Mouse (Mus musculus): ENCODE results near the gene Mcts1.
A peak's percentile ranks its signal among the peaks of the same experiment; 100 is the strongest.

Gene Mcts1

DNA sequence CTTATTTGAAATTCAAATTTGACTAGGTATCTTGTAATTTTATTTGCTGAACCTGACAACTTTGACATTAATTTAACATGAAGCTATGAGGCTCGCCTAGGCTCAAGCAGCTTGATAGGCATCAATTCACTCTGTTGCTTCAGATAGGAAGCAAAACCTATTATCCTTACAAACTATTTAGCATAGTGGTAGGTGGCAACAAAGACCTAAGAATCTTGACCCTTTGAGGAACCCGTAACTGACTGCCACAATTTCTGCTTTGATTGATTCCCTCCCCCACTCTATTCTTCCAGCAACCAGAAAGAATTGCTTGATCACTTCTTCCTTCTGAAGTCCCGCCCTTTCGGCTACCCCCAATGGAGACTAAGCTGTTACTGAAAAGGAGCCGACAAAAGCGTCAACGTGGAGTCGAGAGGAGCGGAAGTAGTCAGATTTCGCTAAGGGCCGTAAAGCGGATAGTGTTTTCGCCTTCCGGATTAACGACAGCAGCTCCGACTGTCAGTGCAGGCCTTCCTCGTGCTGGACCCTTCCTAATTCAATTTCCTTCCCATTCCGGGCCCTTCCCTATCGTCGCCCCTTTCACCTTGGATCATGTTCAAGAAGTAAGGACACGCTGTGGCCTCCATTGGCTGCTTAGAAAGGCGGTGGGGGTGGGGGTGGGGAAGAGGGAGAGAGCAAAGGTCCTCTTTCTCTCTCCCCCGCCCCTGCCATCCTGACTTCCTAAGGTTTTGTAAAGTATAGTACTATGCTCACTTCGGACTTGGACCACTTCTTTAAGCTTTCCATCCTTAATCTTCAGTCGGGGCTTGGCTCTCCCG lies at the start of gene Mcts1:
Gene Mcts1 (plus strand): TSS at position 402 of the 818 bp plus-strand sequence.
- DNase-seq (ENCODE audit: extremely low spot score): peak; percentile 68

- DNase-seq (ENCODE audit: extremely low spot score): no peak
These were observed 47.1 kb upstream of the Mcts1 start for GRCm38 (mm10) chrX:38553255-38553654.

GRCm38 (mm10) chrX:38563941-38564541 lies 36.3 kb upstream of the Mcts1 start:
- DNase-seq (ENCODE audit: extremely low spot score): peak; percentile 5

GRCm38 (mm10) chrX:38564542-38565175 lies 35.7 kb upstream of the Mcts1 start:
- DNase-seq (ENCODE audit: extremely low spot score): peak; percentile 84

GRCm38 (mm10) chrX:38565176-38565542 lies 35.2 kb upstream of the Mcts1 start:
- no peak for DNase-seq (ENCODE audit: extremely low spot score)

GRCm38 (mm10) chrX:38566521-38567205 lies 33.7 kb upstream of the Mcts1 start:
- DNase-seq (ENCODE audit: extremely low spot score): no peak

DNA sequence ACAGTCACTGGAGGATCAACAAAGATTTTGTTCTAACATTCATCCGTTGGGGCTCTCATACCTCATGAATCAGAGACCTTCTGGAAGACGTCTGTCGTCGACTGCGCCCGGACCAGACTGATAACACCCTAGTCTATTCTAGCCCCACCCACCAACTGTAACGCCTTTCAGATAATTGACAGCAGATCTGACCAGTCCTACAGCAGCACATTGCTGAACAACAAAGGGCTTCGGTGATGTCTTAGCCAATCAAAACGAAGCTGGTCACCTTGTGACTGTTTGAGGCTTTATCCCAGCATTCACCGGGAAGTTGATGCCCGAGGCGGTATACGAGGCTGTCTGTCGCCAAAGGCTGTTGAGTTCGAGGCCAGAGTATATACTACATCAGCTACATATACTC lies 24.3 kb upstream of the Mcts1 start, which contains the start of gene Cul4b:
Gene Cul4b (minus strand): TSS at position 119 of the 400 bp plus-strand sequence.
- DNase-seq (ENCODE audit: extremely low spot score): no peak

GRCm38 (mm10) chrX:38581140-38581539 lies 19.2 kb upstream of the Mcts1 start:
- DNase-seq (ENCODE audit: extremely low spot score): no peak

- DNase-seq (ENCODE audit: extremely low spot score): no peak
These were observed 17.1 kb upstream of the Mcts1 start for GRCm38 (mm10) chrX:38583261-38583660.

DNA sequence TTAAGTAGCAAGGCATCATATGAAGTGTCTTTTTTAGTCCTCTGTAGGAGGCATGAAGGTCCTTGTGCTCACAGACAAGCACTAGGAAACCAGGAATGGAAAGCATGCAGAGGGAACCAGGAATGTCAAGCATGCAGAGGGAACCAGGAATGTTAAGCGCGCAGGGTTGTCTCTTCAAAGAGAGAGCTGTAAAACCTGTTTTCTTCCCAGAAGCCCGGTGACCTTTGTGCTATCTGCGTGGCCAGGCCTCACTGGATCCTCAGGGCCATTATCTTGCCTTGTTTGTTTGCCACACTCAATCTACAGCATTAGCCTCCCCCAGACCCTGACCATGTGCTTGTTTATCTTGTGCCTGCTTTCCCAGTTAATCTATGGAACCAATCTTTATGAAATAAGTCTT lies 10.6 kb upstream of the Mcts1 start:
- DNase-seq (ENCODE audit: extremely low spot score): peak; percentile 28

DNA sequence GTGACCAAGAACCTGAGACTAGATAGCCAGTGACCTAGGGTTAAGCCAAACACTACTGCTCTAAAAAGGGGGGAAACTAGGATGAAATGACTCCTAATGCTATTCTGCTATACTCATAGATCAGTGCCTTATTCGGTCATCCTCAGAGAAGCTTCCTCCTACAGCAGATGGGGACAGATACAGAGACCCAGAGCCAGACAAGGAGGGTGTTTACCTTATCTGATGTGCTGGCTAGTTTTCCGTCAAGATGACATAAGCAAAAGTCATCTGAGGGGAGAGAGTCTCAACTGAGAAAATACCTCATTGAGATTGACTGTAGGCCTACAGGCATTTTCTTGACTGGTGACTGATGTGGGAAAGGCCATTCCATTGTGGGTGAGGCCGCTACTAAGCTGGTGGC lies 8.6 kb upstream of the Mcts1 start:
- DNase-seq (ENCODE audit: extremely low spot score): no peak

- DNase-seq (ENCODE audit: extremely low spot score): no peak
These were observed 7.0 kb upstream of the Mcts1 start for GRCm38 (mm10) chrX:38593180-38593889.

DNA sequence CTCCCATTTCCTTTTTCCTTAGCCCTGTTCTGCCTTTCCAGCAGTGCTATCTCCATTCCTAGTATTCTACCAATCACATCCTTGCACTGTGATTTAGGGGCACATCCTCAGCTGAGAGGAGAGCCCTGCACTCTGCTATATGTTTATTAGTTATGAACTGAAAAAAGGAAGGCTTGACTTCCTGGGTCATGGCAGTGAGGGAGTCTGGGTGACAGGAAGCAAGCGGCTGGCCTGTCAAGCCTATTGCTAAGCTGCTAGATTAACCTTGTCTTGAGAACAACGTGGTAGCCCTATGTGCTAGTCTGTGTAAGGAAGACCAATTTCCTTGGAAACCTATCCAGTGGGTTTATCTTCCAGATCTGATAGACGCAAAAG lies 604 bp downstream of the Mcts1 start:
- peak; percentile 8 for DNase-seq (ENCODE audit: extremely low spot score)

- DNase-seq (ENCODE audit: extremely low spot score): peak; percentile 86
These were observed 34.6 kb downstream of the Mcts1 start, which contains the start of gene C1galt1c1 for GRCm38 (mm10) chrX:38634801-38635637. C1galt1c1 (minus strand) TSS chrX:38635087.

GRCm38 (mm10) chrX:38635638-38635931 lies 35.2 kb downstream of the Mcts1 start:
- DNase-seq (ENCODE audit: extremely low spot score): no peak

DNA sequence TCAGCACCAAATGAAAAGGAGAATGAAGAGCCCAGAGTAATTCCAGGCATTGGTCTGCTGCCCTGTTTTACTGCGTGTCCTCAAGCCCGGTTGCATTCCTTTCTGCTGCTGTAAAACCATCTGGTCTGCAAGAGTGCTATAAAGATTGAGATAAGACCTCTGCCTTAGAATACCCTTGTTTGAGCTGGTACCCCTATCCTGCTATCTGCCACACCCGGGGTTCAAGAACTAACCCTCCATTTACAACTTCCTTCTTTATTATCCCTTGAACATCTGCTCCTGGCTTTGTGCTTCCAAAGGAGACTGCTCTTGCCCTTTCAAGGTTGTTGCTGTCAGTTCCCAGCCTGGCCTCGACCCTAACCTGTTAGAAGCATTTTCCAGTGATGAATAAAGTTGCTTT lies 41.1 kb downstream of the Mcts1 start:
- DNase-seq (ENCODE audit: extremely low spot score): no peak

GRCm38 (mm10) chrX:38642183-38642582 lies 41.8 kb downstream of the Mcts1 start:
- no peak for DNase-seq (ENCODE audit: extremely low spot score)

- no peak for DNase-seq (ENCODE audit: extremely low spot score)
These were observed 50.1 kb downstream of the Mcts1 start for GRCm38 (mm10) chrX:38650404-38651039.

- no peak for DNase-seq (ENCODE audit: extremely low spot score)
These were observed 50.8 kb downstream of the Mcts1 start for GRCm38 (mm10) chrX:38651167-38651566.

- DNase-seq (ENCODE audit: extremely low spot score): no peak
These were observed 52.8 kb downstream of the Mcts1 start for GRCm38 (mm10) chrX:38653181-38653580.

Measured in embryo, embryonic 9.5 days (tissue).